Mouse (Mus musculus): ENCODE results near the gene Serpinb11. TPM values are rescaled to one million over a fixed set of nuclear protein-coding genes. Genes with fewer than 3 reads are reported as not detected.

Serpinb11 gene
- polyA plus RNA-seq (2016; fragmentation: Nextera tagmentation; extraction: Ambion mirVana): 0.20 TPM in 1 of 2 replicates, not detected in the other

DNA sequence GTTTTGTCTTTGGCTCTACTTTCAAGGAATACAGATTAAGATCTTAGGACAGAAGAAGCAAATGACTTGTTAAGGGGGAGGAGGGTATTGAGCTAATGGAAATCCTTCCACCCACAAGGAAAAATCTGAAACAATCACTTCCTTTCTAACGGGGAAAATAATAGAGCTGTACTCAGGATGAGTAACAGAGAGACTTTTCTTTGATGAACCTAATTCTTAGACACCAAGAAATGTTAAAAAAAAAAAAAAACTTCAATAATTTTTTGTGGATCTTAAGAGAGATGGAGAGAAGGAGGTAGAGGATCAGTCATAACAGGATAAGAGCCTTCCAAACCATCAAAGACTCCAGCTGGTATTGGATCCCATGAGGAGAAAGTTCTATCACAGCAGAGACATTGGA, at the start of gene Serpinb11:
Gene Serpinb11, plus strand, starts transcription at position 301 of the 400 bp plus-strand sequence.
- H3K9me3 ChIP-seq: no peaks in the 10 kb centered on the region
- no peaks in the 10 kb centered on the region for H3K4me1 ChIP-seq (replicated peaks)
- no peak within 1 kb of the TSS for H3K27ac ChIP-seq
- H3K27me3 ChIP-seq: no peaks in the 10 kb centered on the region
- no peak for ATAC-seq (ENCODE audit: insufficient number of reproducible peaks, insufficient read depth, low FRiP score, low TSS enrichment, low read depth)
- H3K9ac ChIP-seq (replicated peaks): no peak within 1 kb of the TSS
- no peaks in the 10 kb centered on the region for H3K36me3 ChIP-seq
- H3K4me3 ChIP-seq (replicated peaks): no peak within 1 kb of the TSS
- no peak within 1 kb of the TSS for H3K4me2 ChIP-seq
- WGBS: 69% methylated on average over 1 of the region's 1 CpGs

DNA sequence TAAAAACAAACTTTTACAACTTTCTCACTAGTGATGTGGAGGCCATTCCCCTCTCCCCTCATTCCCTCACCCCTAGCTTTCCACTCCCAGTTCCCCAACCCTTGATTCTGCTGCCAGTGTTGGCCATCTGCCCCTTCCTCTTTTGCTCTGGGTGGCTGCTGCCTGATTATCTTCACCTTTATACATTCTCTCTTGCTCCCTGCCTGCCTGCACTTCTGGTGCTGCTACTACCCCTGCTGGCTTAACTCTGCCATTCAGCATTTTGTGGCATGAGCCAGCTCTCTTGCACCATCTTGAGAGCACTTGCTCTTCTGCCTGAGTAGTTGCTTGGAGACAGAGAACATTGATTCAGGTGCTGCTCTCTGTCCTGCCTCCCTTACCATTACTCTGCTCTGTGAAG, 15.0 kb upstream of the Serpinb11 start:
- ATAC-seq (ENCODE audit: insufficient number of reproducible peaks, insufficient read depth, low FRiP score, low TSS enrichment, low read depth): no peak

DNA sequence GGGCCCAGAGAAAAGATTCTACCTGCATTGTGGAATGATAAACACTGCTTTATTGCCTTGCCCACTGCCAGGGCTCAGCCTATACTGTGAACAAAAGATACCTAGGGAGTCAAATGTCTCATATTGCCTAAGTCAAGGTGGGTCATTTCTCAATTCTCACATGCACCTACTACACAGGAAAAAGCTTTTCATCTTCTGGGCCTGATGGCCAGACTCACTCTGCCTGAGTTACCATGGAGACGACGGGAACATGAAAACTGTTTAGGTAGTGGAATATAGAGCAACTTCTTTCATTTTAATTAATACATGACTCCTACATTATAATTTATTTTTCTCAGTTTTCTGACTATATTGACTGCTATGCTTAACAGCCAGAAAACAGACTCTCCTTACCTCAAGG, 14.2 kb upstream of the Serpinb11 start:
- Histone ChIP-seq H3K9me3 (no peaks in the 10 kb centered on the region), H3K27ac (no peak overlapping the region), H3K36me3 (no peaks in the 10 kb centered on the region), H3K4me3 (replicated peaks) (no peak overlapping the region), H3K27me3 (no peaks in the 10 kb centered on the region), H3K4me2 (no peak overlapping the region), H3K4me1 (replicated peaks) (no peaks in the 10 kb centered on the region), H3K9ac (replicated peaks) (no peak overlapping the region)
- no peak for ATAC-seq (ENCODE audit: insufficient number of reproducible peaks, insufficient read depth, low FRiP score, low TSS enrichment, low read depth)
- WGBS: 93% methylated on average over 2 of the region's 2 CpGs

More for the DNA sequence above, 15.0 kb upstream of the Serpinb11 start:
- H3K9me3 ChIP-seq: no peaks in the 10 kb centered on the region
- H3K4me1 ChIP-seq (replicated peaks): no peaks in the 10 kb centered on the region
- no peaks in the 10 kb centered on the region for H3K27me3 ChIP-seq
- H3K4me2 ChIP-seq: no peak overlapping the region
- no peaks in the 10 kb centered on the region for H3K36me3 ChIP-seq
- no peak overlapping the region for H3K27ac ChIP-seq
- H3K9ac ChIP-seq (replicated peaks): no peak overlapping the region
- no peak overlapping the region for H3K4me3 ChIP-seq (replicated peaks)

DNA sequence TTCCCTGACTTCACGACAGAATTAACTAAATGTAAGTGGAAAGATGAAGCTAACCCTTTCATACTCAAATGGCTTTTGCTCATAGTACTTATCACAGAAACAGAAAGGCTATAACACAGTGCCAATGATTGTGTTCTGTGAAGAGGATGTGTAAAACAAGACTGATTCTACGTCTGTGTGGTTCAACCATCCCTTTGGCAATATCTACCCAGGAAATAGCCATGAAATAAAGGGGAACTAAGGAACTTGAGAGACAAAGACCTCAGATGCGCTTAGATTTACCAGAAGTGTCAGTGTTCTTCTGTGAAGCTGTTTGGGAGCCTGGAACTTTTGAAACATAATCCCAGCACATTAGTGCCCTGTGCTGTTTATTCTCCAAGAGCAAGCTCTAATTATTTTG, 10.6 kb upstream of the Serpinb11 start:
- Histone ChIP-seq H3K4me3 (replicated peaks) (no peak overlapping the region), H3K4me2 (no peak overlapping the region), H3K9ac (replicated peaks) (no peak overlapping the region), H3K27ac (no peak overlapping the region), H3K36me3 (no peaks in the 10 kb centered on the region), H3K9me3 (no peaks in the 10 kb centered on the region), H3K27me3 (no peaks in the 10 kb centered on the region), H3K4me1 (replicated peaks) (no peaks in the 10 kb centered on the region)
- no peak for ATAC-seq (ENCODE audit: insufficient number of reproducible peaks, insufficient read depth, low FRiP score, low TSS enrichment, low read depth)
- WGBS: 30% methylated on average over 3 of the region's 3 CpGs

DNA sequence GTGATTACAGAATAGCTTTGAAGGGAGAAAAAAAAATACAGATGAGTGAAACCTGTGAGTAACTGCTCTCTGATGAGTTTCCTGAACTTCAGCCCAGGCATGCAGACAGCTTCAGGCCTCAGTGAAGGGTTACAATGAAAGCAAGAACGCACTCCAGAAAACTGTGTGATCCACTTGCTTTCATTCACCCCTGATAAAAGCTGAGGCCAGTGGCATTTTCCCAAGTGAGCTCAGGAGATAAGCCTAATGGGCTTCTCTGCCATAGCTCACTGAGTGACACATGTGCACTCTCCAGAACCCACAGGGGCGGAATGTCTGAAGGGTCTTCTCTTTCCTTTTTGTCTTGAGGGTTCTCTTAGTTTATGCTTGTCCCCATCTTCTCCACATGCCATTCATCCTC, 9.9 kb upstream of the Serpinb11 start:
- 77% methylated on average over 2 of the region's 2 CpGs for whole genome bisulfite sequencing
- ATAC-seq (ENCODE audit: insufficient number of reproducible peaks, insufficient read depth, low FRiP score, low TSS enrichment, low read depth): no peak

DNA sequence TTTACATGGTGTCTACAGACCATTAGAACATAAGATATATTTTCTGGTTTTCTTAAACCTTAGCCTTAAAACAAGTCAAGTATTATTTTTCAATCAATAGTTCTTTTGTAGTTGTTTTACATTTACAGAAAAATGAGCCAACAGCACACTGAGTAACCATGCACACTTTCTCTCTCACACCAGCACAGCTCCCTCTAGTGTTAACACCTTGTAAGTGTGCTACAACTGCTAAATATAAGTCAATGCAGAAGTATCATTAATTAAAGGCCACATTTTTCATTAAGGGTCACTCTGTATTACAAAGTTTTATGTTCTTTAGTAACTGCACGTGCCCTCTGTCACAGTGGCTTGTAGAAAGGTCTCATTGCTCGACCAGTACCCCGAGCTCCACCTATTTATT, 8.0 kb upstream of the Serpinb11 start:
- no peaks in the 10 kb centered on the region for H3K9me3 ChIP-seq
- H3K4me2 ChIP-seq: no peak overlapping the region
- WGBS: 36% methylated on average over 3 of the region's 3 CpGs
- no peak overlapping the region for H3K4me3 ChIP-seq (replicated peaks)
- H3K27me3 ChIP-seq: no peaks in the 10 kb centered on the region
- H3K4me1 ChIP-seq (replicated peaks): no peaks in the 10 kb centered on the region
- no peak overlapping the region for H3K27ac ChIP-seq
- ATAC-seq (ENCODE audit: insufficient number of reproducible peaks, insufficient read depth, low FRiP score, low TSS enrichment, low read depth): no peak
- no peaks in the 10 kb centered on the region for H3K36me3 ChIP-seq
- H3K9ac ChIP-seq (replicated peaks): no peak overlapping the region

More for the DNA sequence above, 9.9 kb upstream of the Serpinb11 start:
- Histone ChIP-seq H3K4me2 (no peak overlapping the region), H3K27me3 (no peaks in the 10 kb centered on the region), H3K4me1 (replicated peaks) (no peaks in the 10 kb centered on the region), H3K4me3 (replicated peaks) (no peak overlapping the region), H3K9ac (replicated peaks) (no peak overlapping the region), H3K36me3 (no peaks in the 10 kb centered on the region), H3K9me3 (no peaks in the 10 kb centered on the region), H3K27ac (no peak overlapping the region)

DNA sequence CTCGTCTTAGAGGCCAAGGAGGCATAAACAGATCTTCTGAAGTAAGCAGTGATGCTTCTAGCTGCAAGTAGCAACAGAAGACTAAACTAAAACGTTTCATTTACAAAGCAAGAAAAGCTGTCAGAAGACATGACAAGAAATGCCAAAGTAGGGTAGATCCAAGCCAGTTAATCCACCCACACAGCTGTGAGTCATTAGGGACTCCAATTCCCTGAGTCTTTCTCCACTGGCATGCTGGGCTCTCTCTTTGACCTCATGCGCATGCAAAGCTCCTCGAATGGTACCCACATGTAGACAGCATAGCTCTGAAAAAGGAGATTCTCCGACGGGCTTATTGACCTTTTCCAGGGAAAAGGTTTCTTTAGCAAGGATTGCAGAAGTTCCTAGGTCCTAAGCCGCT, 5.0 kb downstream of the Serpinb11 start:
- WGBS: 52% methylated on average over 7 of the region's 7 CpGs
- no peak overlapping the region for H3K27ac ChIP-seq
- no peak overlapping the region for H3K4me2 ChIP-seq

DNA sequence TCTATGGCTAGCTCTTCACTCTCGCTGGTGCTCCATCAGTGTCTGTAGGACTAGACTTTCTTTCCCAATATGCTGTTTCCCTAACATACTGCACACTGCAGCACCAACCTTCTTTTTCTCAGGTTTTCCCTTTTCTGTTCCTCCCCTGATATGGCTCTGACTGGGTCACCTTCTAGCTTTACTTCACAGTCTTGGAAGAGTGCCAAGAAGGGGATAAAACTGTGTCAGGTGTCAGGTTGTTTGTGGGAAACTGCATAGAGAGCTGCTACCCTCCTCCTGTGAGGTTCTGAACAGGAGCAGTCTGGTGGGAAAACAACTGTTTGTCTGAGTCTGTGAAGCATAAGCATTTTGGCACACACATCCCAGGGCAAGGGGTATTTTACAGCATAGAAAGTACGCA, 7.9 kb downstream of the Serpinb11 start:
- no peak overlapping the region for H3K27ac ChIP-seq
- no peak overlapping the region for H3K4me3 ChIP-seq (replicated peaks)
- H3K27me3 ChIP-seq: no peaks in the 10 kb centered on the region
- peak; percentile 42; the same call in 1 of the 2 replicates for ATAC-seq (ENCODE audit: insufficient number of reproducible peaks, insufficient read depth, low FRiP score, low TSS enrichment, low read depth)
- no peak overlapping the region for H3K9ac ChIP-seq (replicated peaks)
- peaks cover 5% of the 10 kb centered on the region; the same call in 1 of the 2 replicates for H3K4me1 ChIP-seq (replicated peaks)
- no peaks in the 10 kb centered on the region for H3K36me3 ChIP-seq
- no peak overlapping the region for H3K4me2 ChIP-seq
- H3K9me3 ChIP-seq: no peaks in the 10 kb centered on the region
- WGBS: 80% methylated on average over 2 of the region's 2 CpGs

More for the DNA sequence above, 5.0 kb downstream of the Serpinb11 start:
- Histone ChIP-seq H3K9me3 (no peaks in the 10 kb centered on the region), H3K9ac (replicated peaks) (no peak overlapping the region), H3K4me1 (replicated peaks) (peaks cover 5% of the 10 kb centered on the region; the same call in 1 of the 2 replicates), H3K27me3 (no peaks in the 10 kb centered on the region), H3K4me3 (replicated peaks) (no peak overlapping the region), H3K36me3 (no peaks in the 10 kb centered on the region)
- no peak for ATAC-seq (ENCODE audit: insufficient number of reproducible peaks, insufficient read depth, low FRiP score, low TSS enrichment, low read depth)

DNA sequence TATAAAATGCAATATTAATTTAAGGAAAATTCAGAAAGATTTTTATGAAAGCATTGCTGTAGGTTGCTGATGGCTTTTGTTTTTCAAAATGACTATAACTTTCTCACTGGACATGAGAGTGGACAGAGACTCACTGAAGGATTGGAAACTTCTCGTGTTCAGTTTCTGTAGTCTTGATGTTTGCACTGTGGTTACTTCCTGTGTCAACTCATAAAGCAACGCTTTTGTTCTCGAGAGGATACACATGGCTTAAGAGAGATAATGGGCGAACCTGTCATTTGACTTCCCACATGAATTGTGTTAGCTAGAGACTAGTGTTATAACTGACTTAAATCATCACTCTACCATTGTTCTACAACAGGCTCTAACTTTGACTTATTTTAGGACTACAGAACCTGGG, 16.0 kb downstream of the Serpinb11 start:
- H3K9me3 ChIP-seq: no peaks in the 10 kb centered on the region
- no peaks in the 10 kb centered on the region for H3K27me3 ChIP-seq
- H3K36me3 ChIP-seq: no peaks in the 10 kb centered on the region
- 80% methylated on average over 4 of the region's 4 CpGs for WGBS
- no peak overlapping the region for H3K27ac ChIP-seq
- no peak overlapping the region for H3K4me3 ChIP-seq (replicated peaks)
- H3K4me1 ChIP-seq (replicated peaks): no peaks in the 10 kb centered on the region
- no peak overlapping the region for H3K9ac ChIP-seq (replicated peaks)
- no peak for ATAC-seq (ENCODE audit: insufficient number of reproducible peaks, insufficient read depth, low FRiP score, low TSS enrichment, low read depth)
- no peak overlapping the region for H3K4me2 ChIP-seq

DNA sequence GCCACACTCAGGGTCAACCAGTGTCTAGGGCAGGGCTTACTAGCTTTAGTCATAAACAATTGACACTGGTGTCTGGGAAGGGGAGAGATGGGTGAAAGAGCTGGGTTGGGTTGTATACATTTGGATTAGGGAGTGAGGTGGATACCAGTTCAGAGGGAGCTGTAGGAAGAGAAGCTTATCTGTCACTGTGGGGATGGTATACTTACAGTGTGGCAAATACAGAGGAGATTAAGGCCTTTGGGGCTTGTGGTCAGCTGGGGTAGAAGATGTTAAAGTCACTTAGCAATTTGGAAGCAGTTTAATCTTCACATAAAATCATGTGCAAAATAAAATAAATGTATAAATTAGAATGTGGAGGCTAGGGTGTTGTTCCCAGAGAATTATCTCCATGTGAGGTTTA, 17.4 kb downstream of the Serpinb11 start:
- Histone ChIP-seq H3K4me2 (no peak overlapping the region), H3K27ac (no peak overlapping the region), H3K27me3 (no peaks in the 10 kb centered on the region), H3K9me3 (no peaks in the 10 kb centered on the region), H3K36me3 (no peaks in the 10 kb centered on the region), H3K4me1 (replicated peaks) (no peaks in the 10 kb centered on the region), H3K9ac (replicated peaks) (no peak overlapping the region), H3K4me3 (replicated peaks) (no peak overlapping the region)
- no peak for ATAC-seq (ENCODE audit: insufficient number of reproducible peaks, insufficient read depth, low FRiP score, low TSS enrichment, low read depth)

DNA sequence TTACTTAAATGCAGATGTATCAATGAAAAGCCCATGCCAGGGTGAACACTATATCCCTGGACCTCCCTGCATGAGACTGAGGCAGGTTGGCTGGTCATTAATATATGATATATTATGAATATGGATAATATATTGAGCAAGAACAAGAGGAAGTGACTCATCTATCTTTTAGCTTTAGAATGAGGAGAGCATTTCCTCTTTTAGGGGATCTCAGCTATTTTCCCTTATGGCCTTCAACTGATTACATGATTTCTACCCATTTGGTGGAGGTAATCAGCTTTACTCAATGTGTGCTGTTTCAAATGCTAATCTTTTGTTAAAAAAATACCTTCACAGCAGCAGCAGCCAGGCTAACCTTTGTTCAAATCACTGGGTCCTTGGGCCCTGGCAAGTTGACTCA, 20.5 kb downstream of the Serpinb11 start:
- Histone ChIP-seq H3K27me3 (no peaks in the 10 kb centered on the region), H3K27ac (no peak overlapping the region), H3K4me2 (no peak overlapping the region), H3K9ac (replicated peaks) (no peak overlapping the region), H3K4me1 (replicated peaks) (no peaks in the 10 kb centered on the region), H3K4me3 (replicated peaks) (no peak overlapping the region), H3K9me3 (no peaks in the 10 kb centered on the region), H3K36me3 (no peaks in the 10 kb centered on the region)
- no peak for ATAC-seq (ENCODE audit: insufficient number of reproducible peaks, insufficient read depth, low FRiP score, low TSS enrichment, low read depth)

DNA sequence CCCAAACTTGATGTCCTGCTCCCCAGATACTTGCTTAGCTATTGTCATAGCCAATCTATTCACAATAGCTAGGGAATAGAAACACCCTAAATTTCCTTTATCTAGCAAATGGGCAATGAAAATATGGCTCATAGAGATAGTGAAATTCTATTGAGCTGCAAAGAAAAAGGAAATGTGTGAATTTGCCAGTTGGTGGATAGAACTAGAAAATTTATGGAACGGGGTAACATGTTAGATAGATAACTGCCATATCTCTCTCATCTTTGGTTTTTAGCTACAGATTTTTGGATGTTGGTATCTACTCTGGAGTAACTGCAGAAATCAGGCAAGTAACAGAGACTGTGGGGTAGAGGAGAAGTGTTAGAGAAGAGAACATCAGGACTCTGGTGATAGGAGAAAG, 21.4 kb downstream of the Serpinb11 start:
- H3K4me2 ChIP-seq: no peak overlapping the region
- ATAC-seq (ENCODE audit: insufficient number of reproducible peaks, insufficient read depth, low FRiP score, low TSS enrichment, low read depth): no peak
- no peaks in the 10 kb centered on the region for H3K27me3 ChIP-seq
- WGBS: 85% methylated on average over 1 of the region's 1 CpGs
- H3K27ac ChIP-seq: no peak overlapping the region
- H3K4me3 ChIP-seq (replicated peaks): no peak overlapping the region
- no peaks in the 10 kb centered on the region for H3K4me1 ChIP-seq (replicated peaks)
- no peak overlapping the region for H3K9ac ChIP-seq (replicated peaks)
- H3K36me3 ChIP-seq: no peaks in the 10 kb centered on the region
- no peaks in the 10 kb centered on the region for H3K9me3 ChIP-seq
